ENCODE assay signal across 26 mouse cellular contexts in the genomic region with DNA sequence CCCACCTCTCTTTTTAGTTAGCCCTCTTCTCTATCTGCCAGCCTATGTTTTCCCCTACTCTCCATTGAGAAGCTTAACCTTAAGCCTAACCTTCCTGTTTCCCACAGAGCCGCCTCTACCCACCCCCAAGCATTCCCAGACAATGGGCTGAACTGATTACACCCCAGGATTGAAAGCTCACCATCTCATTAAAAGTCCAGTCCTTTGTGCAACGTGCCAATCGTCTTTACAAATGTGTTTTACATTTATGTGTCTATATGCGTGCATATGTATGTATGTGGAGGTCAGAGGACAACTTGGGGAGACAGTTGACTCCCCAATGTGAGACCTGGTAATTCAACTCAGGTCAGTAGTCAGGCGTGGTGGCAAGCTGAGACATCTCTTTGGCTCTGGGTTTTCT. TPM values are rescaled to one million over a fixed set of nuclear protein-coding genes. Genes with fewer than 3 reads are reported as not detected.
DNase-seq lines count a peak whose midpoint lies in the region; ATAC-seq and TF ChIP-seq lines count a peak whose summit lies in the region.
"Had no signal": no experiment of that assay in that cellular context is flagged by ENCODE, and none has a peak within 500 bp of the region (broad histone marks: within the 10 kb centered on the region; RNA-seq: fewer than 3 reads in every experiment).

No protein-coding gene starts in this region.

- ATAC-seq in forebrain, embryonic 11.5 days (replicated peaks; ENCODE audit: low FRiP score) = no peak
- no peak for ATAC-seq in hindbrain, embryonic 12.5 days (ENCODE audit: low FRiP score)
- no peak for ATAC-seq in hindbrain, embryonic 16.5 days
- no peak for ATAC-seq in forebrain, embryonic 13.5 days
- ATAC-seq: activated CD4-positive, CD25-positive, alpha-beta regulatory T cell, adult 4 months; CD4-positive, CD25-positive, alpha-beta regulatory T cell, adult 4 months had no signal

- WGBS in forebrain, embryonic 10.5 days = 14% methylated on average over 5 of the region's 5 CpGs
- 10% methylated on average over 5 of the region's 5 CpGs for WGBS in forebrain, embryonic 11.5 days
- WGBS in hindbrain, embryonic 12.5 days = 16% methylated on average over 5 of the region's 5 CpGs
- 25% methylated on average over 5 of the region's 5 CpGs for WGBS in hindbrain, embryonic 16.5 days
- WGBS in forebrain, embryonic 13.5 days = 11% methylated on average over 5 of the region's 5 CpGs

- TF ChIP-seq CTCF in E14TG2a.4 (conservative IDR thresholded peaks at IDR 0.05; ENCODE audit: low read length) = no peak

- H3K4me3 ChIP-seq in forebrain, embryonic 10.5 days = no peak overlapping the region
- no peak overlapping the region for H3K4me3 ChIP-seq in forebrain, embryonic 11.5 days (ENCODE audit: low read depth, low read length)
- no peak overlapping the region for H3K4me3 ChIP-seq in hindbrain, embryonic 12.5 days
- H3K4me3 ChIP-seq in hindbrain, embryonic 16.5 days (ENCODE audit: low read length) = no peak overlapping the region
- H3K4me3 ChIP-seq in E14TG2a.4 (replicated peaks; ENCODE audit: low read length) = peak overlapping the region; percentile 37
- no peak overlapping the region for H3K4me3 ChIP-seq in forebrain, embryonic 13.5 days
- H3K4me3 ChIP-seq: embryonic facial prominence, embryonic 15.5 days; heart, embryonic 13.5 days; kidney, embryonic 15.5 days; limb, embryonic 10.5 days had no signal

- no peaks in the 10 kb centered on the region for H3K9me3 ChIP-seq in forebrain, embryonic 10.5 days
- H3K9me3 ChIP-seq in forebrain, embryonic 11.5 days (ENCODE audit: control insufficient read depth, low read length) = no peaks in the 10 kb centered on the region
- H3K9me3 ChIP-seq in hindbrain, embryonic 12.5 days (replicated peaks) = no peaks in the 10 kb centered on the region
- no peaks in the 10 kb centered on the region for H3K9me3 ChIP-seq in hindbrain, embryonic 16.5 days (ENCODE audit: control insufficient read depth, low read length)
- H3K9me3 ChIP-seq in E14TG2a.4 (ENCODE audit: low read length) = no peaks in the 10 kb centered on the region
- no peaks in the 10 kb centered on the region for H3K9me3 ChIP-seq in forebrain, embryonic 13.5 days (replicated peaks)
- H3K9me3 ChIP-seq: embryonic facial prominence, embryonic 15.5 days; kidney, embryonic 15.5 days; limb, embryonic 10.5 days had no signal

- peaks cover 77% of the 10 kb centered on the region for H3K27me3 ChIP-seq in forebrain, embryonic 10.5 days (ENCODE audit: poor library complexity, severe bottlenecking)
- peaks cover 16% of the 10 kb centered on the region for H3K27me3 ChIP-seq in forebrain, embryonic 11.5 days (ENCODE audit: control insufficient read depth, insufficient read depth, low read length)
- peaks cover 35% of the 10 kb centered on the region for H3K27me3 ChIP-seq in hindbrain, embryonic 12.5 days
- no peaks in the 10 kb centered on the region for H3K27me3 ChIP-seq in hindbrain, embryonic 16.5 days (replicated peaks; ENCODE audit: control insufficient read depth, insufficient read depth, low read length)
- H3K27me3 ChIP-seq in E14TG2a.4 (ENCODE audit: insufficient read depth, low read length) = peaks cover 79% of the 10 kb centered on the region
- peaks cover 19% of the 10 kb centered on the region for H3K27me3 ChIP-seq in forebrain, embryonic 13.5 days

- peaks cover 73% of the 10 kb centered on the region for H3K4me1 ChIP-seq in forebrain, embryonic 10.5 days
- peaks cover 8% of the 10 kb centered on the region for H3K4me1 ChIP-seq in forebrain, embryonic 11.5 days (replicated peaks; ENCODE audit: control insufficient read depth, insufficient read depth, low read length)
- H3K4me1 ChIP-seq in hindbrain, embryonic 12.5 days = peaks cover 52% of the 10 kb centered on the region
- H3K4me1 ChIP-seq in hindbrain, embryonic 16.5 days (ENCODE audit: control insufficient read depth, insufficient read depth, low read depth, low read length) = peaks cover 6% of the 10 kb centered on the region
- H3K4me1 ChIP-seq in E14TG2a.4 (replicated peaks; ENCODE audit: low read depth, low read length) = peaks cover 84% of the 10 kb centered on the region
- H3K4me1 ChIP-seq in forebrain, embryonic 13.5 days = peaks cover 57% of the 10 kb centered on the region

- H3K27ac ChIP-seq in forebrain, embryonic 10.5 days = peak overlapping the region; percentile 70
- H3K27ac ChIP-seq in forebrain, embryonic 11.5 days (ENCODE audit: low read depth, low read length) = no peak overlapping the region
- H3K27ac ChIP-seq in hindbrain, embryonic 12.5 days = 0 out of 2 replicates have a peak overlapping the region, but pooled peaks have one; percentile 25
- H3K27ac ChIP-seq in hindbrain, embryonic 16.5 days (ENCODE audit: low read depth, low read length) = no peak overlapping the region
- H3K27ac ChIP-seq in forebrain, embryonic 13.5 days = peak overlapping the region; percentile 40
- H3K27ac ChIP-seq: embryonic facial prominence, embryonic 15.5 days; heart, embryonic 13.5 days; kidney, embryonic 15.5 days; limb, embryonic 10.5 days had no signal

- peaks cover 28% of the 10 kb centered on the region for H3K36me3 ChIP-seq in forebrain, embryonic 10.5 days (replicated peaks)
- H3K36me3 ChIP-seq in forebrain, embryonic 11.5 days (ENCODE audit: control insufficient read depth, insufficient read depth, low read length) = no peaks in the 10 kb centered on the region; the same call in 1 of the 2 replicates
- H3K36me3 ChIP-seq in hindbrain, embryonic 12.5 days = peaks cover 19% of the 10 kb centered on the region
- H3K36me3 ChIP-seq in hindbrain, embryonic 16.5 days (ENCODE audit: control insufficient read depth, insufficient read depth, low read length) = no peaks in the 10 kb centered on the region; the same call in 1 of the 2 replicates
- peaks cover 15% of the 10 kb centered on the region for H3K36me3 ChIP-seq in E14TG2a.4 (ENCODE audit: insufficient read depth, low read length)
- peaks cover 41% of the 10 kb centered on the region for H3K36me3 ChIP-seq in forebrain, embryonic 13.5 days (ENCODE audit: poor library complexity, severe bottlenecking)

- no peak overlapping the region for H3K9ac ChIP-seq in forebrain, embryonic 11.5 days (ENCODE audit: low read length)
- no peak overlapping the region for H3K9ac ChIP-seq in hindbrain, embryonic 12.5 days
- no peak overlapping the region for H3K9ac ChIP-seq in hindbrain, embryonic 16.5 days (ENCODE audit: low read depth, low read length)
- H3K9ac ChIP-seq in forebrain, embryonic 13.5 days = peak overlapping the region; percentile 37
- H3K9ac ChIP-seq: embryonic facial prominence, embryonic 15.5 days; heart, embryonic 13.5 days; kidney, embryonic 15.5 days had no signal

- DNase-seq in forebrain, embryonic 10.5 days (ENCODE audit: extremely low spot score, low spot score) = no peak
- no peak for DNase-seq in forebrain, embryonic 11.5 days (ENCODE audit: low spot score)
- DNase-seq in ovary, postnatal 10 days (ENCODE audit: low spot score) = no peak
- DNase-seq in layer of hippocampus, adult 11-12 months (ENCODE audit: low spot score) = no peak
- DNase-seq: adrenal gland, adult 8-10 months; gastrocnemius, postnatal 14 days; heart, adult 18-20 months; heart, postnatal 14 days; kidney, adult 11 months; kidney, postnatal 36 days; liver; lung, postnatal 4 days; spleen, adult 18-20 months; thymus, postnatal 14 days had no signal

- no peak overlapping the region for H3K4me2 ChIP-seq in forebrain, embryonic 11.5 days (ENCODE audit: low read depth, low read length, severe bottlenecking)
- H3K4me2 ChIP-seq in hindbrain, embryonic 12.5 days (replicated peaks) = no peak overlapping the region
- no peak overlapping the region for H3K4me2 ChIP-seq in hindbrain, embryonic 16.5 days (ENCODE audit: low read length)
- no peak overlapping the region for H3K4me2 ChIP-seq in forebrain, embryonic 13.5 days
- H3K4me2 ChIP-seq: embryonic facial prominence, embryonic 15.5 days; heart, embryonic 13.5 days; kidney, embryonic 15.5 days had no signal

RNA-seq across cellular contexts. Expression of gene Kcnj9, which starts 5.8 kb away (rescaled TPM):
- polyA plus RNA-seq in forebrain, embryonic 10.5 days (2016; fragmentation: Nextera tagmentation; extraction: Ambion mirVana) = 0.17 and 0.43 TPM in 2 replicates
- polyA plus RNA-seq in forebrain, embryonic 11.5 days (2014; fragmentation: Nextera tagmentation; extraction: Ambion mirVana) = 0.68 and 0.89 TPM in 2 replicates
- 1.2 and 2.0 TPM in 2 replicates for polyA plus RNA-seq in hindbrain, embryonic 12.5 days (2016; fragmentation: Nextera tagmentation; extraction: Ambion mirVana)
- polyA plus RNA-seq in hindbrain, embryonic 16.5 days (2015; fragmentation: Nextera tagmentation; extraction: Ambion mirVana) = 4.9 and 5.6 TPM in 2 replicates
- 1.8 and 3.0 TPM in 2 replicates for polyA plus RNA-seq in forebrain, embryonic 13.5 days (2015; fragmentation: Nextera tagmentation; extraction: Ambion mirVana)
- polyA plus RNA-seq: CD4-positive, CD25-positive, alpha-beta regulatory T cell, adult 4 months; G1E; heart, embryonic 13.5 days; kidney, embryonic 15.5 days; limb, embryonic 10.5 days; lung, embryonic 16.5 days had no signal

RNA-seq across cellular contexts. Expression of gene Kcnj10, which starts 17.7 kb away (rescaled TPM):
- polyA plus RNA-seq in forebrain, embryonic 10.5 days (2016; fragmentation: Nextera tagmentation; extraction: Ambion mirVana) = 0.46 and 0.47 TPM in 2 replicates
- polyA plus RNA-seq in forebrain, embryonic 11.5 days (2014; fragmentation: Nextera tagmentation; extraction: Ambion mirVana) = 0.69 and 0.73 TPM in 2 replicates
- 0.53 and 0.83 TPM in 2 replicates for polyA plus RNA-seq in hindbrain, embryonic 12.5 days (2016; fragmentation: Nextera tagmentation; extraction: Ambion mirVana)
- polyA plus RNA-seq in hindbrain, embryonic 16.5 days (2015; fragmentation: Nextera tagmentation; extraction: Ambion mirVana) = 3.5 and 3.9 TPM in 2 replicates
- polyA plus RNA-seq in forebrain, embryonic 13.5 days (2015; fragmentation: Nextera tagmentation; extraction: Ambion mirVana) = 1.2 and 1.5 TPM in 2 replicates
- polyA plus RNA-seq: CD4-positive, CD25-positive, alpha-beta regulatory T cell, adult 4 months; G1E; heart, embryonic 13.5 days had no signal

RNA-seq across cellular contexts. Expression of gene Atp1a2, which starts 25.4 kb away (rescaled TPM):
- 0.86 and 2.0 TPM in 2 replicates for polyA plus RNA-seq in forebrain, embryonic 10.5 days (2016; fragmentation: Nextera tagmentation; extraction: Ambion mirVana)
- 1.5 and 2.1 TPM in 2 replicates for polyA plus RNA-seq in forebrain, embryonic 11.5 days (2014; fragmentation: Nextera tagmentation; extraction: Ambion mirVana)
- polyA plus RNA-seq in hindbrain, embryonic 12.5 days (2016; fragmentation: Nextera tagmentation; extraction: Ambion mirVana) = 13.7 and 16.1 TPM in 2 replicates
- polyA plus RNA-seq in hindbrain, embryonic 16.5 days (2015; fragmentation: Nextera tagmentation; extraction: Ambion mirVana) = 96.7 and 102 TPM in 2 replicates
- 17.6 and 17.8 TPM in 2 replicates for polyA plus RNA-seq in forebrain, embryonic 13.5 days (2015; fragmentation: Nextera tagmentation; extraction: Ambion mirVana)
- polyA plus RNA-seq: G1E had no signal

RNA-seq across cellular contexts. Expression of gene Pigm, which starts 53.0 kb away (rescaled TPM):
- 10.6 and 10.8 TPM in 2 replicates for polyA plus RNA-seq in forebrain, embryonic 10.5 days (2016; fragmentation: Nextera tagmentation; extraction: Ambion mirVana)
- polyA plus RNA-seq in forebrain, embryonic 11.5 days (2014; fragmentation: Nextera tagmentation; extraction: Ambion mirVana) = 13.7 and 14.8 TPM in 2 replicates
- 9.4 and 9.8 TPM in 2 replicates for polyA plus RNA-seq in hindbrain, embryonic 12.5 days (2016; fragmentation: Nextera tagmentation; extraction: Ambion mirVana)
- 3.1 and 3.9 TPM in 2 replicates for polyA plus RNA-seq in hindbrain, embryonic 16.5 days (2015; fragmentation: Nextera tagmentation; extraction: Ambion mirVana)
- polyA plus RNA-seq in forebrain, embryonic 13.5 days (2015; fragmentation: Nextera tagmentation; extraction: Ambion mirVana) = 5.6 and 6.2 TPM in 2 replicates

Comparison
In these comparisons a context has a peak if more than half of its experiments do, and no peak if none do; other contexts are left out.
1. H3K27ac ChIP-seq: peak in forebrain, embryonic 10.5 days (single experiment), hindbrain, embryonic 12.5 days (single experiment) and forebrain, embryonic 13.5 days (single experiment); none in forebrain, embryonic 11.5 days (single experiment) and hindbrain, embryonic 16.5 days (single experiment).